Mouse (Mus musculus) left cerebral cortex, postnatal 4 days (tissue): ENCODE measurements around the gene Kirrel. TPM values are rescaled to one million over a fixed set of nuclear protein-coding genes. Genes with fewer than 3 reads are reported as not detected.
"Not testable (repeated sequence)": the region's sequence is repeated elsewhere in the genome, so short reads cannot be mapped to it uniquely, and the experiment has no call there.

Source experiments
- DNase-seq: peaks from one replicate; pipeline ENCODE4 v3.0.0-alpha.2; 2022
- intact Hi-C: fragments of 180-260 bp; cut with DNase I; formaldehyde crosslinking; loops from one replicate; pipeline ENCODE4 v1.15.1; 2025
- total RNA-seq, 2 experiments: library from RNA; stranded (reverse); gene quantifications; 2 replicates each; pipeline ENCODE4 v1.2.3; 2021

Gene Kirrel
- total RNA-seq, 2 experiments from 2014 or later: 9.1 to 9.5 TPM

DNA sequence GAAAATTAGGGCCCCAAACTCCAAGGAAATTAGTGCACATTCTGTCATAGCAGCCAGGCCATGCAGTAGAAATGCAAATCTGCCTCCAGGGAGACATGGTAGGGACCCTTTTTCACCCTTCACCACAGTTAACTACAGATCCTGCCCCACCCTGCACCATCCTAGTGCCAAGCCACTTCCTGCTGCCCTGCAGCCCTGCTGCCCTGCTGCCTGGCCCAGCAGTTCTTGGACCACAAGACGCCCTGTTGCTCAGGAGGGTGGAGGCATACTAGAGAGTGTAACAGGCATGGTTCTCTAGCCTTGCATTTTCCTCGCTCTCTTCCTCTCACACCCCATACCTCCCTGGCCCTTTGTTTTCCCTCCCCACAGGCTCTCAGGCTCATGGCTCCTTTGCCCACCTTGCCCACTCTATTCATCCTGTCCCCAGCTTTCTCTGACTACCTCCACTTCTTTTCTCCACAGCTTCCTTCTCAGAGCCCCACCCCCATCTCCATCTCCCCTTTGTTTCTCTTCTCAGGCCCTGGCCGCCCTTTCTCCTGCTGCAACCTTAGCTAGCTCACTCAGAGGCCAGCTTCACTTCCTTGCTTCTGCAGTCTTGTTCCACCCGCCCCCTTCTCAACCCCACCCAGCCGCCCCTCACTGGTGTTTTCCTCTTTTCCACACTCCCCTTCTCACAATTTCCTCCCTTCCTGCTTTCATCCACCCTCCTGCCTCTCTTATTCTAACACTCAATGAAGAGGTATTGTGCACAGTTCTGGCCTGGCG lies 29.9 kb downstream of the Kirrel start:
- no peak for DNase-seq
- intact Hi-C loops: no loop called here

DNA sequence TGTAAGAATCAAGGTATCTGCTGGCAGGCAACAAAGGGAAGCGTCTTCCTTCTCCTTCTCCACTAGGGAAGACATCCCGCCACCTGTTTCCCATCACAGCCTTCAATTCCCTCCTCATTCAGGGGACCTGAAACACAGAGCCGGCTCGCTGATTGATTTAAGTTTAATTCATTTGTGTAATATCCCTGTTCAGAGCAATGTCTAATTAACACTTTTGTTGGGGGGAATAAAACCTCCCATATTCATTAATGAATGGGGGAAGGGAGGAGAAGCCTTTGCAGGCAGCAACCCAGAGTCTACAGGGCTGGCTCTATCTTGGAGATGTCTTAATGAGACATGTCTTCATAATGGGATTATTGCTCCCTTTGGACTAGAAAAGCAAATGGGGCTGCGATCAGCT lies 34.3 kb downstream of the Kirrel start:
- intact Hi-C loops: no loop called here
- no peak for DNase-seq

DNA sequence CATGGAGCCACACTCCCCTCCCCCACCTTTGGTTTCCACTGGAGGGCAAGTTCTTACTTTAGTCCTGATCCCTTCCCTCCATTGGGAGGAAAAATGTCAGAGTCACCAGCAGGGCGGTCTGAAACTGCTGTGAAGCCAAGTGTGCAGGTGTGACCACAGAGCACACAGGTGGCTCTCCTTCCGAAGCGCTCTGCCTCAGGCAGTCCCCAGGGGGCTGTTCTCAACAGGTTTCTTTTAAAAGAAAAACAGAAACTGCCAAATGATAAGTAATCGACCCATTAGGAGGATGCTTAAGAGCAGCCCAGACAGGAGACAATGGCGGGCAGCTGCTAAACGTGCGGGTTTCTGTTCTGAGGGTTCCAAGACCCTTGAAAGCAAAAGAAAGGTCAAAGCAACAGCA lies 37.8 kb downstream of the Kirrel start:
- DNase-seq: no peak
- intact Hi-C loops: no loop called here

DNA sequence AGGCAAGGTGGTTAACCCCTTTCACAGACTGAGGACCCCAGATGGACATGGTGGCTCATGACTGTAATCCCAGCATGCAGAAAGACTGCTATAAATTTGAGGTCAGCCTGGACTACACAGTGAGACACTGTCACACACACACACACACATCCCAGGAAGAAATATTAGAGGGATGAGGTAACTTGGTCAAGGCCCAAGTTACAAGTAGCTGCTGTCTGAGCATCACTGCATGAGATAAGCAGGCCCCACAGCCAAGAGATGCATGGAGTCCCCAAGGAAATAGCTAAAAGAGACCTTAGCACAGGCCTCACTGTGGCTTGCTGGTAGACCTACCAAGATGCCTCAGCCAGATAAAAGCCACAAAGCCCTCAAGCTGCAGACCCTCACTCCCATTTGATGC lies 39.6 kb downstream of the Kirrel start:
- intact Hi-C loops: no loop called here
- no peak for DNase-seq

DNA sequence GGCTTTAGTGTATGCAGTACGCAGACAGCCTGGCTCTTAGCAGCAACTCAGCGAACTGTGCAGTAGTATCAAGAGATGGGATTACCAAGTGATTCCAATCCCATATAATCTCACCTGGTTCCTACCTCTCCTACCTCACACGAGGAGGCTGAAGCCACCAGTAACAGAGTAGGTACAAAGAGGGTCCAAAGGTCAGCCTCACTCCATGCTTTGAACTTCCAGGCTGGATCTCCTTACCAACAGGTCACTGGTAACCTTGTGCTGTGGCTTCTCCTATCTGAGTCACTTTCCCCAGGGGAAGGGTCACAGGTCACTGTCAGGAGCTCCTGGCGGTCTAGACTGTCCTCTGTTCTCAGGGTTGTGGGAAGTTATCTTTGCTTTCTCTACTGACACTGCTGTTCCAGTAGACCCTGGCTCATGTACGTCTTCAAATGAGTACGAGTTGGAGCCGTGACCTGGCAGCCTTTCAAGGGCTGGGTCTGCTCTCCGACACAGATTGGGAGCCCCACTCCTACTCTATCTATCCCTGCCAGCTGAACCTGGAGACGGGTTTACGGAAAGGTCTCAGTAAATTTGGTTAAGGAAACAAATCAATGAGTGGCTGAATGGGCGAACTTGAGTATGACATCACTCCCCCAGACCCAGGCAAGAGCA lies 42.7 kb downstream of the Kirrel start:
- intact Hi-C loops: no loop called here
- no peak for DNase-seq

DNA sequence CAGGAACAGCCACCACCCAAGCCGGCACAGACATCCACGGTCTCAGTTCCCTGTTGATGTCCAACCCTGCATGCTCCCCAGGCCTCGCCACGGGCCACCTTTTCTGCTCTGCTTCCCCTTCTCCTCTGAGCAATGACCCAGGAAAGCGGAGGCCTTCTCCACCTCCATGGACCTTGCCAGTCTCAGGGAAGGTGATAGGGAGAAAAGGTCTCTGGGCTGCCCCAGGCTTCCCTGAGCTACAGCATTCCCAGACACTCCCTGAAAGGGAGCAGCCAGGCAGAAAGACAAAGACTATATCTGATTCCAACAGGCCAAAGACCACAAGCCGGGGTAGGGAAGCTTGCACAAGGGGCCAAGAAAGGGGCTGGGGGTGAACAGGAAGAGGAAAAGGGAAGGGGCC lies 43.6 kb downstream of the Kirrel start:
- intact Hi-C loops: no loop called here
- DNase-seq: no peak

DNA sequence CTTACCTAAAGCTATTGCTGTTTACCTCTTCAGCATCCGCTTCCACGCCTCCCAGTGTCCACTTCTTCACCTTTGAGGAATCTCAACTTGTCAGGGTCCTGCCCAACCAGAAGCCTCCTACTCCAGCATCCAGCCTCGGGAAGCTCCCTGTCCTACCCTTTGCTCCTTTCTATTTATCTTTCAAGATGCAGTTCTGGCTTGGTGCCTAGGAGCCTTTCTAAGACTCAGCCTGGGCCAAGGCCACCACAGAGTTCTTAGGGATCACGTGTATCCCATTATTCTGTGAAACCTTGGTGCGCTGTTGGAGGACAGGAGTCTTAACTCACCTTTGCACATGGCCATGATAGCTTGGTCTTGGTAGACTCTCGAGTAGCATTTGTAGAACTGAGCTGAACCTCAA lies 50.8 kb downstream of the Kirrel start:
- intact Hi-C loops: no loop called here
- DNase-seq: no peak

DNA sequence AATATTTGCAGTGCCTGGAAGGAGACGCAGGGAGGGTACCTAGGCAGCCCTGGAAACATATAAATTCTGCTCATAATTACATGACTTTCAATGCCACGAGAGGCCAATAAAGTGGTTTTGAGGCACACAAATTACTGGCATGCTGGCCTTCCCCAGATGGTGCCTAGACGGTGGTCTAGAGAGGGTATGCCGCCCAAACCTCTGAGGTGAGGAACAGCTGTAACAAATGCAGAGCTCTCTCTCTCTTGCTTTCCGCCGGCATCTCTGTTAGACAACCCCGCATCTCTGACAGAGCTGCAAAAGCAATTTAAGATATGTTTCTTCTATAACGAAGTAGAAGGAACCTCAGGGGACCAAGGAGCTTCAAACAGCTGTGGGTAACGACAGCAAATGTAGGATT lies 56.3 kb downstream of the Kirrel start:
- intact Hi-C loops: no loop called here
- DNase-seq: no peak

DNA sequence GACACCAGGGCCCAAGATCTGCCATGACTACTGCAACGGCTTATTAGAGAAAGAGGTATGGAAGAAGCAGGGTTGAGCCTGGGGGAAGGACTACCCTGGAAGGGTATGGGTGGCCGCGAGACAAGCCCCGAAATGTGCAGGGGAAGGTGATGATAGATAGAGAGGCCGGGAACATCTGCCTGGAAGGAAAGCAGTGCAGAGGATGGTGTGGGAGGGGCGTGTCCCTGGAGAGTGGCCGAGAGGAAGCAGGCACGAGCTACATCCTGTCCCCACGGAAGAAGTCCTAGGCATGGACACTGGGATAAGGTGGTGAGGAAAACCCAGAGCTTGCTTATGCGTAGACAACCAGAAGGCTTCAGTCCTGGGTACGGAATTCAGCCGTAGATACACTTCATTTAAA lies 56.9 kb downstream of the Kirrel start:
- intact Hi-C loops: no loop called here

DNA sequence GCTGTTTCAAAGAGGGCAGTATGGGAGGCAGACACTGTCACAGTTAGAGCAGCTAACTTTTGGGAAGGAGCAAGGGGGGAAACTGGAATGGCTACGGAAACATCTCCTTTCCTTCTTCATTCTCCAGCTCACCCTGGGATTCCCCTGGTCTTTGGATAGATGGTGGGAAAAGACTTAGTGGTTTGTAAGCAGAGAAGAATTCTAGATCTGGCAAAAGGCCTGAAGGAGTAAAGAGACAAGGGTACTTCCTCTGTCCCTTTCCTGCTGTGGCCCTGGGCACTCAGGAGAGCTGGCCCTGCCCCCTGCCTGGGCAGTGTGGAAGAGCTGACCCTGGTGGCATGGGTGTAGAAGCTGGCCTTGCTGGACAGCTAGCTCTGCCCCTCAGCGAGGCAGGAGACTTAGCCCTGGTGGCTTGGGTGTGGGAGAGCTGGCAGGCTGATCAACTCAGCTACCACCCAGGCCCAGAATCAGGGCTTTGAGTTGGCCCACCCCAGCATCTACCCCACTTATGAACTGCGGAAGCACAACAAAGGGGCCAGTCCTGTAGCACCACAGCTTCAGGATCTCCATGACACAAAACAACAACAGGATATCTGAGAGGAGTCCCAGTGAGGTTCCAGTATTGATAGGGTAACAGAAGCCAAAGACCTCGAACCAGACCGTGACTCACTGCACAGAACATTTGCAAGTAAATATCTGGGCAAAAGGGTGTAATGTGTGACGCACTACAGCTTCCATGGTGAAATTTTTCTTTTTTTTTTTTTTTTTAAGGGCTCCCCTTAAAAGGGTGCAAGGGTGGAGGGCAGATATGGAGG lies 58.6 kb downstream of the Kirrel start:
- intact Hi-C loops: no loop called here
- DNase-seq: no peak

More for the DNA sequence above, 56.9 kb downstream of the Kirrel start:
- DNase-seq: no peak

DNA sequence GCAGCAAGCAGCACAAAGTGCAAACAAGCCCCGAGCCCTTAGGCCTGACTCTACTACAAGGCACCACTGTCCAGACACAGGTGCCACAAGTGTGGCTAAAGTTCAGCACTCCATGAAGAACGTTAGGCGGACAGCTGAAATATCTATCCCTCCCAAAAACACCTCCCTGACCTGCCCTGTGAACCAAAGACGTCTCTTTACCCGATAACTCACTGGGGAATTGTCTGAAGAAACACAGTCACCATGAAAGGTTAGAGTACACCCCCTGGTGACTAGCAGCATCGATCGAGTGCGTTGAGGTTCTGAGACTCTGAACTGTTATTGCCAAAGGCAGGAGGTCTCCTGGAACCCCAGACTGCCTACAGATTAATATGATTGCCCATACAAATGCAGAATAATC lies 59.3 kb downstream of the Kirrel start:
- DNase-seq: no peak
- intact Hi-C loops: no loop called here

DNA sequence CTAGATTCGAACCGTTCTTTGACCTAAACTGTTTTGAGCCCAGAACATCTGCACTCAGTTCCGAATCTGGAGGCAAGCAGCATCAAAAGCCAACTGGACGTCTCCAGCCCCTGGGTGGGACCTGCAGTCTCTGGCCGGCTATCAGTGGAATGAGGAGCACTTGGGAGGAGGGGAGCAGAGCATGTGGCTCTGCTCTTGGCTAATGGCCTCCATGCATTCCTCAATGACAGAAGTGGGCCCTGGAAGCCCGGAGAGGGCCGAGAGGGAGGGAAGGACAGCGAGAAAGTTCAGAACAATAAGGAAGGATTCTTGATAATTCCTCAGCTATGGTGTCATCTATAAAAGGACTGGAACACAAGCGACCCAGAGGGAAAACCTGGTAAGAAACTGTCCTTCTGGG lies 59.7 kb downstream of the Kirrel start:
- intact Hi-C loops: no loop called here

DNA sequence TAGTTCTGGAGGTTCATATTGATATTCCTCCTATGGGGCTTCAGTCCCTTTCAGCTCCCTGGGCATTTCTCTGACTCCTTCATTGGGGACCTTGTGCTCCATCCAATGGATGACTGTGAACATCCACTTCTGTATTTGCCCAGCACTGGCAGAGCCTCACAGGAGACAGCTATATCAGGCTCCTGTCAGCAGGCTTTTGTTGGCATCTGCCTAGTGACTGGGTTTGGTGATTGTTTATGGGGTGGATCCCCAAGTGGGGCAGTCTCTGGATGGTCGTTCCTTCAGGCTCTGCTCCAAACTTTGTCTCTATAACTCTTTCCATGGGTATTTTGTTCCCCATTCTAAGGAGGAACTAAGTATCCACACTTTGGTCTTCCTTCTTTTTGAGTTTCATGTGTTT lies 60.7 kb downstream of the Kirrel start:
- intact Hi-C loops, DNase-seq: not testable (repeated sequence)

More for the DNA sequence above, 59.7 kb downstream of the Kirrel start:
- DNase-seq: no peak

DNA sequence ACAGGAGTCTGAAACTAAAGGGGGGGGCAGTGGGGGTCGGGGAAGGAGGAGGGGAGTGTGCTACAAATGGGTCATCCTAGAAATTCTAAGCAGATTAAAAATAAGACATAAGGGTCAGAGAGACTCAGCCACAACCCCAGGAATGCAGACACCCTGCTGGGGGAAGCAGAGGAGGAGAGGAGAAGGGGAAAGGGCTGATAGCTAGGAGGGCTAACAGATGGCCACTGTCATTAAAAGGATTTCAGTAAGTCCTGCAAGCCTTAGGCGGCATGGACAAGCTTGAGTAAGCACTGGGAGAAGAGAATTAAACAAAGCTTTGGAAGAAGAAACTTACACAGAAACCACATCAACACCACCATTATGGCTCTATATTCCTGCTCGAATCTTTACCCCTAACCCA lies 62.3 kb downstream of the Kirrel start:
- intact Hi-C loops: no loop called here
- no peak for DNase-seq

DNA sequence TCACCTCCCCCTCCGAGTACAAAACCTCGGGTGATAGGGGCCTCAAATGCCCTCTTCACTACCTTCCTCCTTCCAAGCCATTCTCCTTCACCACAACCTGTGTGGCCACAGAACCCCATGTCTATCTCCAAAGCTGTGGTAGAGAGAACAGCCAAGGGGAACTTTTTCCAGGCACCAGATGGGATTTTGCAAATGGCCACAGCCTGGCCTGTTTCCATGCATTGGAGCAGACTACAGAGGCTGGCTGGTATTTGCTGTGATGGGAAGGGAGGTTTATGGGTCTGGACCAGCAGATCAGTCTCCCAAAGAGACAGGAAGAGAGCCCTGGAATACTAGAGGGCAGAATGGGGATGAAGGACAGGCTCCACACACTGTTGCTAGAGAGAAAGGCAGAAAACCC lies 69.7 kb downstream of the Kirrel start:
- DNase-seq: no peak
- intact Hi-C loops: no loop called here

DNA sequence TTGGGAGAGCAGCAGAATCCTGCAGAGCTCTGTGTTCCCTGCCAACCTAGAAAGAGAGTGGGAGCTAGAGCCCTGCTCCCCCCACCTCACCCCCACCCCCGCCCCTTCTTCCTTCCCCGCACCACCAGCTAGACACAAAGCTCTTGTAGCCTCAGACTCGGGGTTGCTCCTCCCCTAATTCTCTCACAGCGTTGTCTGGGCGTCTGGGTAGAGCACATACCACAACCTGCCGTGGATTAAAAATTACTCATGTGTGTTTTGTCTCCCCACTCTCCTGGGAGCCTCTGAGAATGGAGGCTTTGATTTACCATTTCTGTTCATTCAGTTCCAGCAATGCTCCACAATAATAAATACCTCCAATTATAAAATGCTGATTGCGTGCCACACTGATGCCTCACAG lies 72.2 kb downstream of the Kirrel start:
- no peak for DNase-seq
- intact Hi-C loops: no loop called here

DNA sequence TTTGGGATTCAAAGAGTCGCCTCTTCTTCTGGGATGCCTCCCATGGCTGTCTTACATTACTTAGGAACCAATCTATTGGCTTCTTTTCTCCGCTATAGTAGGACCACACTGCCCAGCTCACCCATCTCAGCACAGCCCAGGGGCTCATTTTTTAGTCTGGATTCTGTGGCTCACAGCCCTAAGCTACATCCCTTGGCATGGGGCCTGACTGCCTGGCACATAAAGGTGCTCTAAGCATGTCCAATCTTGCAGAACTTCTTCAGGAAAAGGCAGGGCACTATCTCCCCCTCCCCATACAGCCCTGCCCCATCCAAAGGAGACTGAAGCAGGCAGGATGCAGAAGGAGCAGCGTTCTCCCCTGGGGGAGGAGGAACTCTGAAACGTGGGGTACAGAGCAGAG lies 73.6 kb downstream of the Kirrel start:
- DNase-seq: no peak
- intact Hi-C loops: no loop called here

DNA sequence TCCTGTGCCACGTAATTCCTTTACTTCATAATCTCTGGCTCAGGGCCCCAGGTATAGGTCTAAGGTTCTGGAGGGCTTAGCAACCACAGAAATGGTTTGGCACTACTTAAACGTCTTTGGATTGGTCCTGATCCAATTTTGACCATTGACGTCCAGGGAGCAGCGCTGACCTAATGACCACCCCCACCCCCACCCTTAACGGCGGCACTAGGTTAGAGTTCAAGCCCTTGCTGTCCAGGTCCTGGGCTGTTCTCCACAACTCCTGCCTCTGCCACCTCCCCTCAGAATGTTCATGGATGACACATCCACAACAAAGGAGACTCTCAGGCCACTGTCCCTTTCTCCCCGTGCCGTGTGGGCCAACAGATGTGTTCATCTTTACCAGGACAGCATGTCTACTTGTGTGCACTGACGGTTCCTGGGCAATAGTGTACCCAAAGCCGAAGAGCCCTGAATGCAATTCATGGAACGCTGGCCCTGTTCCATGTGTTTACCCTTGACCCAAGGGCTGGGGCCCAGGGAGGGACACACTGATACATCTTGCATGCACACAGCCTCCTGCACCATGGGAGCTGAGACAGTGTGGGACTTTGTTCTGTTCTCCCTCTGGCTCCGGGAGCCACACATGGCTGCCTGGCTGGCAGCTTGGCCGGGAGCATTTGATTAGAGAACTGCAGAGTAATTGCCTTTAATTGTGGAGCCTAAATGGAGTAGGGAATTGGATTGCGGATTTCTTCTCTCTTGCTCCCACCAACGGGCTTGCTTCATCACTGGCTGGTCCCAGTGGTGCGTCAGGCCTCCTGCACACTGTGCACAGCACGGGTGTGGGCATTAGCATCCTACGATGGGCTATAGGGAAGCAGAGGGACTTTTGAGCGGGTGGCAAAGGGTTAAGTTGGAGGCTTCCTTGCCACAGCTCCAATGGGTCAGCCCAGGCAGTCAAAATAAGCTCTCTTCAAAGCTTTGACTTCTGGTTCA lies 76.3 kb downstream of the Kirrel start:
- DNase-seq: peak; percentile 24
- intact Hi-C loops: no loop called here

DNA sequence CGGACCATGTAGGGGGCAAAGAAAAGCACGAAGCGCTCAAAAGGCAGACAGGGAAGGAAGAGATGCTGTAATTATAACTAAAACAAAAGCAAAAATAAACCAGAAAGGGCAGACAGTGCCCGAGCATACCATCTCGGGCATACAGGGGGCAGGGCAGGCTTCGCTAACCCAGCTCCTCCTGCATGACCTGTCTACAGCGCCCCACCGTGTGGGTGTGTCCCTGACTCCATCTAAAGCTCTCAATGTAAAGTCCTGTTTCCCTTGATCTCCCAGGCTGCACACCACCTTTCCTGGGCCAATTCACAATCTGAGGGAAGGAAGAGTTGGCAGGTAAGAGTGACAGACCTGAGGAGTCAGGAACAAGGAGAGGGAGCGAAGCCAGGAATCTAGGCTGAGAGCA lies 77.3 kb downstream of the Kirrel start:
- no peak for DNase-seq
- intact Hi-C loops: no loop called here

DNA sequence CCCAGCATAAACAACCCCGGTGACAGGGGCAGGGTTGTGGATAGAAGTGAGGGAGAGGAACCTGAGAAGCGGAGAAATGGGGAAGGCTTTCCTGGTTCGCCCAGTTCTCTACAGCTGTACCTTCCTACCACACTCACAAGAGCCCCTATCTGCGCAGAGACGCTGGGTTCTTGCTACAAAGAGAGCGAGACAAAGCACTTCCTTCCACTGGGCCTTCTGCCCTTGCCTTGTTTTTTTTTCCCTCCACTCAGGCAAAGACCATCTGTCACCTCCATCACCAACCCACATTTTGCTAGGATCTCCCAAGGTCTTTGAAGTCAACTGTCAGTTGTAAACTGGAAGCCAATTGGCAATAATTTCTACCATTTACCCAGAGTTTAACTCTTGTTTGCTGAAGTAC lies 80.8 kb downstream of the Kirrel start:
- intact Hi-C loops: no loop called here
- no peak for DNase-seq
